Mouse (Mus musculus): ENCODE data around the gene Ripk4.

DNA sequence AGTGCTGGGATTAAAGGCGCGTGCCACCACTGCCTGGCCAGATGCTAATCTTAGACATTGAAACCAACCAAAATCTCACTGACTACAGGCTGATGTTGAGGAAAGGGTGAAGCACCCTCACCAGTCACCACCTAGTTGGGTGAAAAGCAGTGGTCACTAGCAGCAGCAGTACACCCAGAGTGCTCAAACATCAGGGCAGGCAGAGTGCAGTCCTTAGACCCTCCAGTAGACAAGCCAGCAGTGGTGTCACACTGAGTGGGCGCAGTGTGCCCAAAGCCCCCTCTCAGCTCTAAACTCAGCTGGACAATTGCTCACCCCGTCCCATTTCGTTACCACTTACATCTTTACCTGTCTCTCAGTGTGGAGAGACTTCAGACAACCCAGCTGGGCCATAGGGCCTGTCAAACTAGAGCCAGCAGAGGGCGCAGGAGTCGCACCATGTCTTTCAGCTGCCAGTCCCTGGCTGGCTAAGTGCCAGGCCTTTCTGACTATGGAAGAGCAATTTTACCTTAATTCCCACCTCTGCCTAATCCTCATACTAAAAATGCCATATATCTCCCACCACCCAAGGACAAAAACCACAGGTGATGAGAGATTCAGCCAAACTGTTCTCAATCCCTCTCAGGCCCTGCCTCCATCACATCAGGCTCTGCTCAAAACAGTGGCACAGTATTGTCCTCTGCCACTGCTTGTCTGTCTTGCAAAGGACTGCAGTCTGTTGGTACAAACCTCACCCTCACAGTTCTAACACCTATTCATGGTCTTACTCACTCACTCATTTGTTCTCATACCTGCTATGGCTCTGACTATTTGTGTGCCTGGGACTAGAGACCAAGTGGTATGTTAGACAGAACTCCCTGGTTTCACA, 41.3 kb upstream of the Ripk4 start:
- TF ChIP-seq FLI1 (IDR thresholded peaks at IDR 0.05; ENCODE audit: low read length): no peak
- TF ChIP-seq GATA1 (IDR thresholded peaks at IDR 0.05; ENCODE audit: borderline replicate concordance, low read length): no peak

All from megakaryocyte, embryonic 14.5 days (primary cell).